Mouse (Mus musculus): ENCODE measurements around the gene Lgr5. TPM values are rescaled to one million over a fixed set of nuclear protein-coding genes. Genes with fewer than 3 reads are reported as not detected.

Gene Lgr5
- total RNA-seq, 2 experiments from 2014 or later = 0.05 TPM; not detected in 1

- no peak for DNase-seq
- intact Hi-C loops (cut with DNase I) = no loop called here
Measured at GRCm38 (mm10) chr10:115571734-115572440, 15.7 kb downstream of the Lgr5 start.

DNA sequence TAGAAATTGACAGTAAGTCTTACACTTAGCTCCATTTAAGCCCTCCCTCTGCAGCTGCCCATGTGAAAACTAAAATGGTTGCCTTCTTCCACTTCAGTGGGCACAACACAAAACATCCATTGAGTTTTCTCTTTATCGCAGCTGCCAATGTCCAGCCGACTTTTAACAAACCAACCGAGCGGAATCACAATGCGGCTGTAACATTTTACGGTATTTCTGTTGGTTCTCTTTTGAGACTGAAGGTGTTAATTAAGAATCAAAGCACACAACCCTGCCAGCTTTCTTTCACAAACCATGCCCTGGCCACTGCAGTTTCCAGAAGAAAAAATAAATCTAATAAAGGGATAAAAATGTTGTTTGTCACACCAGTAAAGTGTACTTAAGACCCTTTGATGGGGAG lies 16.3 kb downstream of the Lgr5 start:
- intact Hi-C loops (cut with DNase I) = no loop called here
- DNase-seq = no peak

DNA sequence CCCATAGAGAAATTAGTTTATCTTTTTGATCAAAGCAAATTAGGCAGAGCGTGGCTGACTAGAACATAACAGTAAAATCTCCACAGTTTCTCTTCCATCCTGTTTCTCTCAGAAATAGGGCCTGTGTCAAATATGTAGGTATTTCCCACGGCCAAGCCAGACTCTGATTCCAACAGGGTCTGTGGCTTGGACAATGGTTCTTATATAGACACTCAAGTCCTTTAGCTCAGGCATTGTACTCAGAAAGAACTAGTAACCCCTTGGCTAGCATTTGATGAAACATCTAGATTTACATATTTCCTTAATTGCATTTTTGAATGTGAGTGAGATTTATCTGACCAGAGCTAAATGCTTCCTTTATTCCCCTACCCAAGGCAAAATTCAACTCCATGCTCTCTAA lies 17.0 kb downstream of the Lgr5 start:
- intact Hi-C loops (cut with DNase I) = no loop called here
- DNase-seq = no peak

DNA sequence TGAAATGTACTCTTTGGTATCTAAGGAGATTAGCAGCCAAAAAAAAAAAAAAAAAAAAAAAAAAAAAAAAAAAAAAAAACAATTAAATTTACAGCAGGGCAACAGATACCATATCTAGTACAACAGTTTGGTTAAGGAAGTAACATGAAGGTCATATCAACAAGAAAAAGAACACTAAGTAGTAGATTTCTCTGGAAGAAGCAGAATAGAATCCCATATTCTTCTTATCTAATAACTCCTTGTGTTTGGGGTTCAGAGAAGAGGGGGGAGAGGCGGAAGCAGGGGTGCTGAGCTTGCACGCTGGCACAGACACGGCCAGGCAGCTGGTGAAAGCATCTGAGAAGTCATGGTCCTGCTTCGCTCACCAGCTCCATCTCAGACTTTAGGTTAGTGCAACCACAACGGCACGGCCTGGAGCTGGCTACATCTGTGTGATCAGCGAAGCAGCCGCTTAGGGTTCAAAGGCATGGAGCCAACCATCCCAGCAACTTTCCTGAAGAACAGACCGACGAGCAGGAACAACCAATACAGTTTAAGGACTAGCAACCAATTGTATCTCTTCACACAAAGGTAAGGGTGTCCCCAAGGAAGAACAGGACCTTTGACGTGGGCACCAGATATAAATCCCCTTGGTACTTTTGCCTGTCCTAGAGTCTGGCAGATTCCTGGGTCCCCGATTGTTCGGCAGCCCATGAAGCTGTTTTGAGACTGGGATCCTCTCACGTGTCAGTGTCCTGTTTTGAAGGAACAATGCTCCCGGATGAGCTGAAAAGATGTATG lies 17.7 kb downstream of the Lgr5 start, which contains the start of gene A930009A15Rik:
Gene A930009A15Rik (plus strand): TSS at position 275 of the 780 bp plus-strand sequence.
- intact Hi-C loops (cut with DNase I) = no loop called here
- no peak for DNase-seq

DNA sequence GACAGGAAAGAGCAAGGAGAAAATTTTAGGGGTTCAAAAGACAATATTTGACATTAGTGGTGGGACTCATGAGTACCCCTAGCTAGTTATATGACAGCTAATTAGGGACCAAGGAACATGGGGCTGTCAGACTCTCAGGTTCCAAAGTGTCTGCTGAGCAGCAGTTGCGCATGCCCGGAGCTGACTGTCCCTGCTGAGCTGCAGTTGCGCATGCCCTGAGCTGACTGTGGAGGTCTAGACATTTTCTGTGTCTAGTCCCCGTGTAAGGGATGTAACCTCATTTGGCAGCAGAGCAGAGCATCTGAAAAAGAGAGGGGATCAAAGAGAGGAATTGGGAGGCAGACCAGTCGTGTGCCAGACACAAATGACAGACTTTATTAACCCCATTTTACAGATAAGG lies 23.6 kb downstream of the Lgr5 start:
- intact Hi-C loops (cut with DNase I) = no loop called here
- no peak for DNase-seq

GRCm38 (mm10) chr10:115562911-115563686 lies 24.5 kb downstream of the Lgr5 start:
- DNase-seq = no peak
- intact Hi-C loops (cut with DNase I) = no loop called here

DNA sequence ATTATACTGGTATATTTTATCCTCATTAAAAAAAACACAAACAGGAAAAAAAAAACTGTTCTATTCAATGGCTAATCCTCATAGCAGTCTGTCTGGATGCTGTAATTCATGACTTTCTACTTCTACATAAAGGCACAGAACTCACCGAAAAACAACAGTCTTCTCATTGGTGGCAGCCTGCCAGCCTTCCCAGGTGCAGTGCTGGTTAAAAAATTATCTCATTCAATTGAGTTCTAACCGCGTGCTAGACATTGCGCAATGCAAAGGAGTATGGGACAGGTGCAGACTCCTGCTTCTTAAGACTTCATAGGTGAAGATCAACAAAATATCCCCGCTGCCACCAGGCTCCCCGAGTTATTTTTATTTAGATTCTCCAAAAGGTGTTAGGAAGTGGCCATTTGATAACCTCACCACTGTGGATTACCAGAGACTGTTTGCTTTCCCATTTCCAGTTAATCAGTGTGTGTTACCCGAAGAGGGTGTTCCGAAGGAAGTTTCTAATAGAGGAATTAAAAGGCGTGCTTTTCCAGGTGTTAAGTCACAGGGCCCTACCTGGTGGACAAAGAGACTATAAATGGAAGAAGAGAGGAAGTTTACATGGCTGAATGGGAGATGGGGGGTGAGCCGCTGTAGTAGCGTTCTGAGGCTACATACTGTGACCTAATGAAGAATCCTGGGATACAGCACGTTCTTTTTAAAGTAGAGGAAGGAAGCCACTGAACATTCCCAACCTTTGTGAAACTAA lies 26.3 kb downstream of the Lgr5 start:
- intact Hi-C loops (cut with DNase I) = no loop called here
- no peak for DNase-seq

- intact Hi-C loops (cut with DNase I) = no loop called here
Measured at GRCm38 (mm10) chr10:115556738-115557242, 30.8 kb downstream of the Lgr5 start.

DNA sequence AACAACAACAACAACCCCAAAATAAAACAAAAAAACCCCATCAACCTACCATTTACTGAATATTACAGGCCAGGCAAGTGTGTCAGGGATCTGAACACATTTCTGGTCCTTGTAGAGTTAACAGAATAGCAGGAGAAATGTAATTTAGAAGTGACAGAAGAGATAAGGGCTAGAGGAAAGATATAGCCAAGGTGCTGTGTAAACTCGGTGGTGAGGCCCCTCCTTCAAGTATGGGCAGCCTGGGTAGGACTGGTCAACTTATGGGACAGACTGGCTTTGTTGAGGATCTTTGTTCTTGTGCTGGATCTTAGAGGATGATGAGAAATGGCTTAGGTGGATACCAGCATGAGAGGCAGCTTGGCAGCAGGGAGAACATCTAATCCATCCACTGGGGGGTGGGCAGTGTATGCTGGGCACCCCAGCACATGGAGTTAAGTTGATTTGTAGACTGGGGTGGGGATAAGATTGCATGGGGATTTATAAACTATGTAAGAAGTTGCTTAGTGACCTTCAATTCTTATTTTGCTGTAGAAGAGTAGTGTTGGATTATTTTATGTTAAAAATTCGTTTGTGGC lies 32.3 kb downstream of the Lgr5 start:
- intact Hi-C loops (cut with DNase I) = no loop called here
- DNase-seq = no peak

More at GRCm38 (mm10) chr10:115556738-115557242, 30.8 kb downstream of the Lgr5 start:
- DNase-seq = no peak

DNA sequence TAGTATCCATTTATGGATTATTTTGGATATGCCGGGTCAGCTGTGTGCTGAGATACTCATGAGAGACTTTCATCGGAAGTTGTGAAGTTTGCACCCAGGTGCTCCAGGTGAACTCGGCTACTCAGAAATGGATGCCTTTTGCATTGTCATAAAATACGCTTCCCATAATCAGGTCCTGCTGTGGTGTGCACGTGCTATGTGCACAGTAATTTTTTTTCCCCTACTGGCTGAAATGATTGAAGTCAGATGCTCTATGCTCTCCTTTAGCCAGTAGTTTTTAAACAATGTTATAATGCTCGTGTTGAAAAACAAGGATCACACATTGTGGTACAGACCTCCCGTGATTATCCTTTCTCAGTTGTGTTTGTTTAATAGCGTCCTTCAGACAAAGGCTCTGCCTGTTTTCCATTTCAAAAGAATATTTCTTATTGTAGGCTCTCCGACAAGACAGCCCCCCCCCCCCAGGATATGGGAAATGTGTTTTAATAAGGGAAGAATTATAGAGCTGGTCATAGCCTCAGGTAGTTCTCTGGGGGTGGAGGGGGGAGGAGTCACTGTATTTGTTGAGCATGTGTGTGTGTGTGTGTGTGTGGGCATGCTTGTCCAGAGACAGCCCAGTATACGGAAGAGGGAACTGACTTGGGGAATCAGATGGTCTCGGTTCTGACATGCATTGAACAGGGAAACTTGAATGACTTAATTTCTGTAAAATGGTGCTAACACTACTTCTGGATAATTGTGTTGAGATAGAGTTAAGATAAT lies 34.0 kb downstream of the Lgr5 start:
- DNase-seq = no peak
- intact Hi-C loops (cut with DNase I) = no loop called here

DNA sequence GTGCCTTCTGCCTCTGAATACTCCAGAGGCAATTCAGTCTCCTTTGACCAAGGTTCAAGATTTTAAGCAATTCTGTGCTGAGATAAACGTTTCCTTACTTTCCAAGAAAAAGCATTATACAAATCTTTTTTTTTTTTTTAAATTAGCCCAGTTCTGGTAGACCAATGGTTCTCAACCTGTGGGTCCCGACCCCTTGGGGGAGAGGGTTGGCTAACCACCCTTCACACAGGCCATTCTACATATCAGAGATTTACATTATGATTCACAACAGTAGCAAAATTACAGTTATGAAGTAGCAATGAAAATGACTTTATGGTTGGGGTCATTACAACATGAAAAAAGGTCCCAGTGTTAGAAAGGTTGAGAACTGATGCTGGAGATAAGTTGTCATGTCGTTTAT lies 36.5 kb downstream of the Lgr5 start:
- no peak for DNase-seq
- intact Hi-C loops (cut with DNase I) = no loop called here

DNA sequence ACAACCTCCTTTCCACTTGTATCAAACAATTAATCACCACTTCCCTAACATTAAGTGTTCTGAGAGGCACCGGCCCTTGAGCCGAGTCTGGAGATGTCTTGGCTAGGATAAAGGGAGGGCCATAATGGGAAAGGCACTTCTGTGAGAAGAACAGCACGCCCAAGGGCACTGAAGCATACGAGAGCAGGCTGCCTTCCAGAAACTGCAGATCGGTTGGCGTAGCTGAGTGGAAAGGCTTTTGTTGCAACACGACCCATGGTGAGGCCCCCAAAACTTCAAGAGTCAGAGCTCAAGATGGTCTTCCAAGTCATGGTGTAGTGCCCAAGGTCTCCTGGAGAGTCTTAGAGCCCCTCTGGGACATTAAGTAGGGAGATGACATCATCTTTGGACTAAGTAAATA lies 37.3 kb downstream of the Lgr5 start:
- intact Hi-C loops (cut with DNase I) = no loop called here
- no peak for DNase-seq

- intact Hi-C loops (cut with DNase I) = no loop called here
- DNase-seq = no peak
Measured at GRCm38 (mm10) chr10:115542917-115543316, 44.7 kb downstream of the Lgr5 start.

GRCm38 (mm10) chr10:115530746-115531145 lies 56.8 kb downstream of the Lgr5 start:
- intact Hi-C loops (cut with DNase I) = no loop called here
- DNase-seq = no peak

GRCm38 (mm10) chr10:115529768-115530167 lies 57.8 kb downstream of the Lgr5 start:
- no peak for DNase-seq
- intact Hi-C loops (cut with DNase I) = no loop called here

DNA sequence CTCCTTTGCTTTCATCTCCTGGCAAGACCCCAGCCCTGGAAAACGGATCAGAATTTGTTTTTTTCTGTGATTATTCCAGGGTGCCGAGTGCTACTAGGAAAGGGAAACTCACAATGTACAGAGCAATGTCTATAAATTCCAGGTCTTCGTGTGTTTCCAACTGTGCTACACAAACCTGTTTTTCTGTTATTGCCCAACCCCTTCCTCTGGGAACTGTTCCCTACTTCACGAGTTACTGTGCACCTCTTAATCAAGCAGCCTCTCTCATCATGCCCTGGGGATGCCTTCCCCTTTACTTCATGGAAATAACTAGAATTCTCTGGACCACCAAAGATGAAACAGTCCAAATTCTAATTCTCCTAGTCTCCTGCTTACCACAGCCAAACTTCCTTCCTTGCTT lies 58.7 kb downstream of the Lgr5 start:
- no peak for DNase-seq
- intact Hi-C loops (cut with DNase I) = no loop called here

GRCm38 (mm10) chr10:115521081-115521451 lies 66.5 kb downstream of the Lgr5 start:
- no peak for DNase-seq
- intact Hi-C loops (cut with DNase I) = no loop called here

- no peak for DNase-seq
- intact Hi-C loops (cut with DNase I) = no loop called here
Measured at GRCm38 (mm10) chr10:115520200-115521080, 67.1 kb downstream of the Lgr5 start.

Data from gastrocnemius, postnatal 36 days (tissue).